Mouse (Mus musculus) CD4-positive, CD25-positive, alpha-beta regulatory T cell, adult 2 months (primary cell): ENCODE results near the gene Sobp.

Source experiments
- DNase-seq: peaks from one replicate; pipeline ENCODE4 v3.0.0-alpha.2; 2012; ENCODE audit warnings: low read depth, low spot score

Sobp gene

DNA sequence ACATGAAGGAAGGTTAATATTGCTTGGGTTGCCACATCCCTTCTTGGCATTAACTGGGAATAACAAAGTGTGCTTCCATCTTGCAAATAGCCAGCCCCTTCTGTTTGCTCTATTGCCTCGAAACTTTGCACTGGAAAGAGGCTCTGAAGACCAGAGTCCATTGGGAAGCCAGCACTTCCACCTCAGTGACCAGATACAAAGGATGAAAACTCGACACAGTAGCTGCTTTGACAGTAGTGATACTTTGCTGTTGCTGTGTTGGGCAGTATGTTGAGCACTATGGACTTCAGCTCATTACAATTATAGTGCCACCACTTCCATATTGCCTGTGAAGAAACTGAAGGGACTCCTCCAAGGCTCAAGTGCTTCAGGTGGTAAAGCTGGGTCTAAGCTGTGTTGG, 86.9 kb downstream of the Sobp start:
- DNase-seq: no peak

- DNase-seq: no peak
These were observed 87.4 kb downstream of the Sobp start for GRCm38 (mm10) chr10:43086888-43087287.

GRCm38 (mm10) chr10:43084087-43084366, 90.3 kb downstream of the Sobp start:
- no peak for DNase-seq

DNA sequence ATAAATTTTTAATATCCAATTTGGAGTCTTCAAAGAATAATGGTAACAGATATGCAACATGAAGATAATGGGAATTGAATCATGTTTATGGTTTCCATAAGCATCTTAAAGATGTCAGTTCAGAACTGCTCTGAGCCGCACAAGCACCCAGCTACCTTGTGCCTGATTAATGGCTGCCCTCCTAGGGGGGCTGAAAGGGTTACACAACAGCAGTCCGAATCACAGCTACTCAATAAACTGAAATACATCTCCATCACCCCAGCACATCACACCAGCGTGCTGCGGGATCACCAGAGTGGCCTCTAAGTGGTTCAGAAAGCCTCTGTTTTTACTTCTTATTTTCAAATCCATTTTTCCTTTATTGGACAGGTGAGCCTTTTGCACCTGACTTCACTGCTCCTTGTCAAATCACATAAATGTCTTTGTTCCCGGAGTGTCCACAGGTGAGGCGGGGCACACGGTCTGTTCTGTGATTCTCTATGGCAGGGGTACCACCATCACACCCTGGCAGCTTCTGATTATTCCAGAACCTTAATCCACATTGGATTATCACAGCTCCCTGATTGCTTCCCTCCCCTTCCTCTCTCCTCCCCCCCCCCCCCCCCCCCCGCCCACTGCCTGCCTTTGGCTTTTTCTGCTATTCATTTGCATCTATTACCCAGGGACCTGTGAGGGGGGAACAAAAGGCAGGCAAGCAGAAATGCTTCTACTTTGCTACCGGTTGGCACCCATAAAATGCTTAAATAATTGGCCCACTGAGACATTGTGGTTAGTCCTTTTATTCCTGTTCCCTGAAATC, 90.8 kb downstream of the Sobp start:
- no peak for DNase-seq

DNA sequence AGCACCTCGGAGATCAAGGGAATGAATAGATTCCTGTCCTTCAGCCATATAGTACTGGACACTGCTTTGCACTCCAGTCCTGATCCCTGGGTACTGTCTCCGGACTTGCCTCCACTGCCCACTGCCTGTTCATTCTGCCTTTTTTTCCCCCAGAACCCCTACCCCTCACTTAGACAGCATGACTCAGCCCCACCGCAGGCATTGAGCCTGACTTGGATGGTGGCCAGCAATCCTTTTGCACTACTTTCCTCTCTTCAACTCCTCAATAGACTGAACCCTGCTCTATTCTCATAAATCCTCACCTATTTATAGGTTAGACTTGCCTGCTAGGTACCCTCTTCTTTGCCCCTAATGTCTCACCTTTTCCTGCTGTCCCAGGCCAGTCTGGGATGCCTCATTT, 93.0 kb downstream of the Sobp start:
- DNase-seq: no peak

DNA sequence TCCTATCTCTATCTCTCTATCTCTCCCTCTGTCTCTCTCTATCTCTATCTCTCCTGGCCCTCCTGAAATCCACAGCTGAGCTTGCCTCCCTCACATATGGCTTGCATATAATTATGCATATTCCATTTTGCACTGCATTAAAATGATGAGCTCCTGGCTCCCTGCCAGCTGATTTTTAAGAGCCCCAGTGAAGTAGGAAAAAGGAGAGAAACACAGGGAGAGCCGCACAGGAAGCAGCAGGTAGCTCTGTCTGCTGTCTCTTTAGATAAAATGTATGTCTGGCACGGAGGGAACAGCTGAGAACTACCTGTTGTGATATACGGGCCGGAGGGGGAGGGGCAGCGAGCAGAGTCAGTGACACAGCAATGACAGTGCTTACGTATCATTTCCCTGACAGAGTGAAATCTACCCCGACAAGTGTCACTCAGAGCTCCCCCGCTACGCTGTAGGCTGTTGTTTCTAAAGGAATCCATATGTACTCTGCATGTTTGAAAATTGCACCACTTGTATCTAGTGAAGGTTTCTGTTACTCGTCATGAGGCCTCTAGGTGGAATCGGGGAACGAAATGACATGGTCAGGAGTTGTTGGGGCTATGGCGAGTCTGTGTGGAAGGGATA, 98.7 kb downstream of the Sobp start:
- no peak for DNase-seq

- no peak for DNase-seq
These were observed 101.0 kb downstream of the Sobp start for GRCm38 (mm10) chr10:43073281-43073680.

GRCm38 (mm10) chr10:43070893-43071292, 103.4 kb downstream of the Sobp start:
- no peak for DNase-seq

GRCm38 (mm10) chr10:43065331-43065730, 109.0 kb downstream of the Sobp start:
- no peak for DNase-seq

DNA sequence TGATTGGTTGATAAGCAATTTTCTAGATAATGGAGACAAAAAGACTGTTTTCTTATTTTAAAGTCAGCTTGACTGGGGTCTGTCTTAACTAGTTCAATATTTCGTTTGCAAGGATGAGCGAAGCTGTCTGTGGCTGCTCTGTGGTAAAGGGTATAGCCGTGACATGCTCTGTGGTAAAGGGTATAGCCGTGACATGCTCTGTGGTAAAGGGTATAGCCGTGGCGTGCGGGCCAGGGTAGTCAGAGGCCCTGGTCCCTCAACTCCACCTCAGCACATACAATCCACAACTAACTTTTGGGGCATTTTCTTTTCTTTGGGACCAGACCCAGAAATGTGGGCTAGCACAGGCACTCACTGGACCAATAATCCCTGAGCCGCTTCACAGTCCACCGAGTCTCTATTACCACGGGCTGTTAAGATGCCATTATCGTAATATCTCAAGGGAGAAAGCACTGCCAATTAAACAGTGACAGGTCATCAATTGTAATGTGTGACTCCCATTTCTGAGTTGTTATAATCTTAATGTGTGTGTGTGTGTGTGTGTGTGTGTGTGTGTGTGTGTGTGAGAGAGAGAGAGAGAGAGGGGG, 112.7 kb downstream of the Sobp start:
- DNase-seq: no peak

DNA sequence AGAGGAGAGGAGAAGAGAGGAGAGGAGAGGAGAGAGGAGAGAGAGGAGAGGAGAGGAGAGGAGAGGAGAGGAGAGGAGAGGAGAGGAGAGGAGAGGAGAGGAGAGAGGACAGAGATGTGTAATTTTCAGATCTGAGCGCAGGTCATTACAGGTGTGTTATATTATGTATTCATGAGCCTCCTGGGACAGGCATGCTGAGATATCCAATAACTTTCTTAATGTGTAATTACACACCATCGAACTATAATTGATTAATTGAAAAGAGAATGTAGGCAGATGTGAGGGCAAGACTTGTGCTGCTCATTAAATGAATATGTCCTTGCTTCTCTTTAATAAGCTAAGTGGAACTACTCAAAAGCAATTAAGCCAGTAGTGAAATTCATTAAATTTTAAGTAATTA, 118.9 kb downstream of the Sobp start:
- DNase-seq: no peak

- DNase-seq: no peak
These were observed 119.6 kb downstream of the Sobp start for GRCm38 (mm10) chr10:43054776-43055175.

DNA sequence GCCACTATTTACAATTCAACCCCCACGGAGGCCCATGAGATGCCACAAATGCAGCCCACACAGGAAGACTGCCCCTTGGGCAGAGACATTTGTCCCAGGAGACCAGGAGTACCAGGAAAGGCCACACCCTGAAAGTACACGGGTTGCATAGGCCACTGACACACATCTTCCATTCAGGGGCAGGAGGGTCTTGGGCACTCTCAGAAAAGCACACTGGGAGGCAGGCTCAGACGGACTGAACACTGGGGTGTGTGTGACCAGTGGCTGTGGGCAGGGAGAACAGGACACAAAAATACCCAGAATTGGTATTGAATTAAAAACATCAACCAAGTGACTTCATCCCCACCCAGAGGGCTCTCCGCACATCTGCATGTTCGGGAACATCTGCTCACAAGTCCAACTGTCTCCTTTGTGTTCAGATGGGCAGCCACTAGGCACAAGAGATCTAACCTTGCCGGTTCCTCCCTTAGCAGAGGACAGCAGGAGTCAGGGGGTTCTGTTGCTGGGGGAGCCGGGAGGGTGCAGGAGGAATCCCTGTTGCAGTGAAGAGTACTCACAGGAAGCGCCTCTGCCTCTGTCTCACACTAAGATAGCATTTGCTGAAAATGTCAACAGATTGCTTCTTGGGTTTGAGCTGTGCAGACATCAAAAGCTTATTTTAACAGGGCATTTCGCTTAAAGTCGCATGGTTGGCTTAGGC, 120.3 kb downstream of the Sobp start:
- DNase-seq: no peak

DNA sequence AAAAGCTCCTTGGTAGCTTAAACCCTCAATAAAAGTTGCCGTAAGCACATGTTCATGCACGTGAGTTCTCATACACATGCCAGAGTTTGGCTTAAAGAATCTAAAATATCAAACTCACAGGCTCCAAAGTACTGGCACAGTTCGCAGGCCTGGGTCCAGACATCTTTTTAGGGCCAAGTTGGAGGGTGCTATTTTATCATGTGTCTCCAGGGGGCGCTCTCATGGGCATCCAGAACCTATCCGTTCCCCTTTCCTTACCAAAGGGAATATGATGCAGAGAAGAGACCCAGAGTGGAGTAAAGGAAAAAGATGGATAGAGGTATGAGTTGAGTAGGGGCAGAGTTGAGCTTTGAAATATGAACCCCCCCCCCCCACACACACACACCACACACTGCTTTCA, 121.9 kb downstream of the Sobp start:
- DNase-seq: peak; percentile 10

- DNase-seq: no peak
These were observed 126.5 kb downstream of the Sobp start for GRCm38 (mm10) chr10:43047804-43048348.

- no peak for DNase-seq
These were observed 130.8 kb downstream of the Sobp start for GRCm38 (mm10) chr10:43043351-43044209.

DNA sequence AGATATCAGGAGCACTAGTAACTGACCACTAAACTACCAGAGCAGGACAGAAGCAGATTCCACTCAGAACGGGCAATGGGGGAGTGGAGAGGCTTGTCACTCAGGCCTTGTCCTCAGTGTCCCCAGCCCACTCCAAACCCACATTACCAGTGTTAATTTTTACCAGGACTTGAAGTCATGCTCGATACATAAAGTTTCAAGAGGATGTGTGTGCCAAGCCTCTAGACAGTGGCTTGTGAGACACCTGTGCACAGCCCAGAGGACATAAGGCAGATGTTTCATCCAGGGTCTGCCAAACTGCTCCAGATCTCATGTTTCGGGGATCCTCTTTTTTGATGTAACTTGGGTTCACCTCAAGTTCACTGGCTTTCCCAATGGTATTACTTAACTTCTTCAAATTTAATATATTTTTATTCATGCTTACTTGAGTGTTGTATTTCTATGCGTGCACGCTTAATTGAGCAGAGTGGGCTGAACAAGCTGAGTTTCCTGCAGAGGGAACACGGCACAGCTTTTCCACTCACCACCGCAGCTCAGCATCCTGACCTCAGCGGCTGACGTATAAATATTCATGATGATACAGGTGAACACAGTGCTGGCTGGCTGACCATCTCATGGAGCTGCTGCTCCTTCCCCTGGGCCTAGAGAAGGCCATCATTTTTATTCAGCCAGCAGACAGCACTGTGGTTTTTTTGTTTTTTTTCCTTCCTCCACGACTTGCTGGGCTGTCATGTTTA, 131.6 kb downstream of the Sobp start:
- DNase-seq: no peak

- no peak for DNase-seq
These were observed 132.5 kb downstream of the Sobp start for GRCm38 (mm10) chr10:43041794-43042193.

DNA sequence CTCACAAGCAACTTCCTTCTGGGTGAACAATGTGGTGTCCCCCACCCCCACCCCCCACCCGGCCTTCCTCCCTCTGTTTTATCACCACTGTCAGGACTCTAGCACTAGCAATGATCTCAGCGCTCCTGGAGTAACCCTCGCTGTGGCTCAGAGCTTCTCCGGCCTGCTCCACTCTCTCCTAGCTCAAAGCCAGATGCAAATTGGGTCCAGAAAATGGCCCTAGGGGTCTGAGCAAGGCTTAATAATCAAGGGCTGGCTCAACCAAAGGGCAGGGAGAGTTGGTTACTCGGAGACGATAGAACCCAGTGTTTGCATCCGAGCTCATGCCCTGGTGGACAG, 136.9 kb downstream of the Sobp start:
- DNase-seq: no peak

DNA sequence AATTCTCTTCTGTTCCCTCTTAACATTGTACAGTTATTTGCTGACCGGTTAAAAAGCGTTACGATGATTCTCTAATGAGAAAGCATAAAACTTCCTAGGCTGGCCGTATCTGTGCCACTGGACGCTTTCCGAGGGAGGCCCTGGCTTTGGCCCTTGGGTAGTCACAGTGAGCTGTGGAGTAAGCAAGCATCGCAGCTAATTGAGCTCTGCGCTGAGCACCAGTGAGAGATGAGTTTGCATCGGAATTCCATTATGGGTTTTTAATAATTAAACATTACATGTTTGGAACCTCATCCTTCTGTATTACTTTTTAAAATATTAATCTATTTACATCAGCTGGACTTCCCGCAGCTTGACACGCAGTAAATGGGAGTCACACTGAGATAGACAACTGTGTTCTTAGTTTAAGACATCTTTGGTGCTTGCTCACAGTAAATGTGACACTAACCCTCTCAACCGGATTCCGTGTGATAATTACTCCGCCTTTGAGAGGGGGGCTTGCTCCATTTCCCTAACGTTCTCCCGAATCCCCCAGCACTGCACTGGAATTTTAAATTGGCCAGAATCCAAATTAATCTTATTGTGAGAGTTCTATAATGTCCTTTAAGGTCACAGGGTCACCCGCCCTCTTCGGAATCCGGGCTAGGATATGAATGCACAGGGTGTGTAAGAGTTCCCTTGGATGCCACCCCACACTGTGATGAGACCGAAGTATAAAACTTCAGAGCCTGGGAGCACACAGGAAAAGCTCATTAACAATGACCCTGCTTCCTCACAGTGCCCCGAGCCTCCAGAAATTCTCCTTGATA, 137.5 kb downstream of the Sobp start:
- DNase-seq: no peak
